Mouse (Mus musculus): Measurements from ENCODE around the gene Rnf144a.

- no peak for TF ChIP-seq CTCF (IDR thresholded peaks at IDR 0.05; ENCODE audit: low read depth, low read length)
- TF ChIP-seq POLR2A (IDR thresholded peaks at IDR 0.05; ENCODE audit: borderline replicate concordance, low read depth, low read length), result no peak
Observed at GRCm38 (mm10) chr12:26403372-26404125, 11.5 kb downstream of the Rnf144a start.
